Mouse (Mus musculus): Measurements from ENCODE around the gene Lamtor1. TPM values are rescaled to one million over a fixed set of nuclear protein-coding genes. Genes with fewer than 3 reads are reported as not detected.

Gene Lamtor1
- polyA plus RNA-seq, 1 experiment from 2014 or later = 132 TPM

DNA sequence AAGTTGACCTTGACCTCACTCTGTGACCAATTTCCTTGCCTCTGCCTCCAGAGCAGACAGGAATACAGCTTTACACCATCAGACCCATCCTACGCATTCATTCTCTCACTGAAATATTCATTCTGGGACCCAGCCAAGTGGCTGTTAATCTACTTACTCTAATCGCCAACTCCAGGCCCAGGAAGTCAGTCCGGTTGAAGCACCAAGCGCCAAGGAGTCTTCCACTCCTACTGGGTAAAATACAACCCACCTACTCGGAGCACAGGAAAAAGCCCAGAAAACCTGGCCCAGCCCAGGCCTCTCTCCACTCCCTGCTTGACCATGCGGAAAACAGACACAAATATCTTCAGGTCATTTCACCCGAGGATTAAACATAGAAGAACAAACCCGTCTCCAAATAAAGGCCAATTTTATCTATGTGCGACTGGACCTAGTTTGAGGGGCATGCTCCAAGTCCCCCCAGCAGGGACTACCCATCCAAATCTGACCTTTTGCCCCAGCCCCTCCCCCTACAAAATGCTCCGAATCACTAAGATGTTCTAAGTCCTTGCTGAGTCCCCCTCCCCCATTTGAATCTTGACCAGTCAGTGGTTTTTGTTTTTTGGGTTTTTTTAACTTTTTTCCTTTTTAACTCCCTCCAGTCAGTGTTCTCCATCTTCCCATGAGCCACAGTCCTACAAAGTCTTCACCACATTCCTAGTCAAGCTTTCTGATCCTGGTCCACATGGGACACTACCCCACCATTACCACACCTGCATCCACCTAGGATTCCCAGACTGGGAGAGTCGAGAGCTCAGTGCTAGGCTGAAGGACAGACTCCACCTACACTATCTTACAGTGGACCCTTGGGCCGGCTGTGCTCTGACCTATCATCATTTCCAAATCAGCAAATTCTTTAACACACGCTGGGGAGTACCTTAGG, 37.2 kb upstream of the Lamtor1 start:
- ATAC-seq (ENCODE audit: low FRiP score) (peak; percentile 67), DNase-seq (ENCODE audit: low spot score, missing footprints) (no peak)
- Histone ChIP-seq H3K4me2 (no peak overlapping the region), H3K27me3 (ENCODE audit: control insufficient read depth, insufficient read depth, low read length) (no peaks in the 10 kb centered on the region), H3K4me1 (ENCODE audit: control insufficient read depth, insufficient read depth, low read length) (peaks cover 9% of the 10 kb centered on the region; the same call in 1 of the 2 replicates), H3K36me3 (ENCODE audit: control insufficient read depth, insufficient read depth, low read length) (no peaks in the 10 kb centered on the region), H3K4me3 (ENCODE audit: low read depth, low read length) (no peak overlapping the region), H3K9me3 (ENCODE audit: control insufficient read depth, low read length) (no peaks in the 10 kb centered on the region), H3K27ac (ENCODE audit: low read depth, low read length) (peak overlapping the region; percentile 56), H3K9ac (ENCODE audit: low read length) (peak overlapping the region; percentile 18; the same call in 1 of the 2 replicates)
- WGBS = 34% methylated on average over 13 of the region's 13 CpGs

DNA sequence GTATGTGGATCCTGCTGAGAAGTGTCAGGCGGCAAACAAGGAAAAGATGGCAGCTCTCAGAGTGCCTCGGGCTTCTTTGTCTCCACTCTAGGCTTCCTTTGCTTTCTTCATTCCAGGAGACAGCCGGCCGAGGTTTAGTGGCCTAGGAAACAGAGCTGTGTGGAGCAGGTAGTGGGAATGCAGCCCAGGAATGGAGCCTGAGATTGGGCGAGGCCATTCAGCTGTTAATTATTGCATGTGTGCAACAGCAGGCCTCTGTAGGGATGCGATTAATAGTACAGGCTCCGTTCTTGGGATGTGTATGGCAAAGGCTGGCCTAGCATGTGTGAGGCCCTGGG, 36.6 kb upstream of the Lamtor1 start:
- Histone ChIP-seq H3K27ac (ENCODE audit: low read depth, low read length) (peak overlapping the region; percentile 56), H3K4me1 (ENCODE audit: control insufficient read depth, insufficient read depth, low read length) (peaks cover 9% of the 10 kb centered on the region; the same call in 1 of the 2 replicates), H3K9ac (ENCODE audit: low read length) (peak overlapping the region; percentile 18; the same call in 1 of the 2 replicates), H3K9me3 (ENCODE audit: control insufficient read depth, low read length) (no peaks in the 10 kb centered on the region), H3K4me2 (no peak overlapping the region), H3K36me3 (ENCODE audit: control insufficient read depth, insufficient read depth, low read length) (no peaks in the 10 kb centered on the region), H3K27me3 (ENCODE audit: control insufficient read depth, insufficient read depth, low read length) (no peaks in the 10 kb centered on the region), H3K4me3 (ENCODE audit: low read depth, low read length) (no peak overlapping the region)
- WGBS = 25% methylated on average over 7 of the region's 7 CpGs
- DNase-seq (ENCODE audit: low spot score, missing footprints) = peak; percentile 91
- peak; percentile 59 for ATAC-seq (ENCODE audit: low FRiP score)

DNA sequence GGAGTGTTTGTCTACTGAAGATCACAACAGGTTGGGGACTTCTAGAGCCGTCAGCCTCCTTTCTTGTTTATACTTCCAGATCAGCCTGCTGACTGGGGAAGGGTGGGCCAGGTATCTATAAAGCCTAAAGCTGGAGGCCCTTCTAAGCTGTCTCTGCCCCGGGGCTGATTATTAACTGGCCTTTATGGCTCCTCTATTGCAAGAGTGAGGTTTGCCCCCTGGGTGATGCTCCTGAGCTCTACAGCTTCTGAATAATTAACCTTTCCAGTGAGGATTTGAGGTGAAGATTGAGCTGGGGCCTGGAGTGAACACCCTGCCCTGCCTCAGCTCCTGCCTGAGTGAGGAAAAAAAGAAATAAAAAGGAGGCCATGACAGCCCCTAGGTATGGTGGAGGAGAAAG, 35.1 kb upstream of the Lamtor1 start, which contains the start of gene Folr1:
TSS of gene Folr1 (minus strand) at position 160 of the 400 bp plus-strand sequence.
- Histone ChIP-seq H3K4me2 (no peak within 1 kb of the TSS), H3K27me3 (ENCODE audit: control insufficient read depth, insufficient read depth, low read length) (no peaks in the 10 kb centered on the region), H3K9ac (ENCODE audit: low read length) (no peak within 1 kb of the TSS), H3K27ac (ENCODE audit: low read depth, low read length) (no peak within 1 kb of the TSS), H3K9me3 (ENCODE audit: control insufficient read depth, low read length) (no peaks in the 10 kb centered on the region), H3K4me1 (ENCODE audit: control insufficient read depth, insufficient read depth, low read length) (peaks cover 9% of the 10 kb centered on the region; the same call in 1 of the 2 replicates), H3K36me3 (ENCODE audit: control insufficient read depth, insufficient read depth, low read length) (no peaks in the 10 kb centered on the region), H3K4me3 (ENCODE audit: low read depth, low read length) (no peak within 1 kb of the TSS)
- 85% methylated on average over 2 of the region's 2 CpGs for WGBS
- ATAC-seq (ENCODE audit: low FRiP score) = no peak
- no peak for DNase-seq (ENCODE audit: low spot score, missing footprints)

DNA sequence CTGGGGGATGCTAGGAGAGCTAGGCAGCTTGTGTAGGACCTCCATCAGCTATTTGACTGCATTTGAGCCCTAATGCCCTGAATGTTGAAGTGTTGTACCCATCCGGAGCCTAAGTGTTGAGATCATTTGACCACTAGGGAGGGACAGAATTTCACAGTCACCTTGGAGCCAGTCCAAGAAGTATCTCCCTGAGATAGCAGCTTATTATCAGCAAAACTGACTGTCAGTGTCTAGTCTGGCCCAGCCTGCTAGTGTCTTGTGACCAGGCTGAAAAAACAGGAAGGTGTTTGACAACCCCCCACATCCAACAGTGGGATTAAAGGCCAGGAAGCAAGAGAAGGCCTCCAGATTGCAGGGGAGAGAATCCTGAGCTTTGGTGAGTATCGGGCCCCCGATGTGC, 34.4 kb upstream of the Lamtor1 start:
- Histone ChIP-seq H3K4me1 (ENCODE audit: control insufficient read depth, insufficient read depth, low read length) (peaks cover 9% of the 10 kb centered on the region; the same call in 1 of the 2 replicates), H3K4me2 (no peak overlapping the region), H3K4me3 (ENCODE audit: low read depth, low read length) (no peak overlapping the region), H3K36me3 (ENCODE audit: control insufficient read depth, insufficient read depth, low read length) (no peaks in the 10 kb centered on the region), H3K27ac (ENCODE audit: low read depth, low read length) (no peak overlapping the region), H3K9ac (ENCODE audit: low read length) (no peak overlapping the region), H3K27me3 (ENCODE audit: control insufficient read depth, insufficient read depth, low read length) (no peaks in the 10 kb centered on the region), H3K9me3 (ENCODE audit: control insufficient read depth, low read length) (no peaks in the 10 kb centered on the region)
- no peak for DNase-seq (ENCODE audit: low spot score, missing footprints)
- no peak for ATAC-seq (ENCODE audit: low FRiP score)
- WGBS = 88% methylated on average over 3 of the region's 3 CpGs

DNA sequence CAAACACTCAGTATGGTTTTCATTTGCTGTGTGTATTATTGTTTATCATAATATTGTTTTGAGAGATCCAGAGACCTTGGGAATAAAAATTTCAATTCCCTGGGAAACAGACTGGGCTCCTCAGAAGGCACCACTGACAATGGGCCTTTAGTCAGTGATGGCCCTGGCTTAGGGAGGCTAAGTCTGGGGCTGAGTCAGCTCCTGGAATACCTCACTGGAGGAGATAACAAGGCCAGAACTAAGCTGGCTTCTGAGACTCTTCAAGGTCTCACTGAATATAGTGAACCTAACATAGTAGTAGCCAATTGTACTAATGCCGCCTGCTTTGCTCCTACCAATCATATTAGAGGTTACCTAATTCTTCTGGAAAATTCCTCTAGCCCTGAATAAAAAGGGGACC, 29.7 kb upstream of the Lamtor1 start:
- no peak overlapping the region for H3K4me3 ChIP-seq (ENCODE audit: low read depth, low read length)
- ATAC-seq (ENCODE audit: low FRiP score) = no peak
- H3K27ac ChIP-seq (ENCODE audit: low read depth, low read length) = no peak overlapping the region
- WGBS = 85% methylated on average over 1 of the region's 1 CpGs
- no peaks in the 10 kb centered on the region for H3K27me3 ChIP-seq (ENCODE audit: control insufficient read depth, insufficient read depth, low read length)
- H3K9ac ChIP-seq (ENCODE audit: low read length) = no peak overlapping the region
- H3K36me3 ChIP-seq (ENCODE audit: control insufficient read depth, insufficient read depth, low read length) = no peaks in the 10 kb centered on the region
- H3K4me1 ChIP-seq (ENCODE audit: control insufficient read depth, insufficient read depth, low read length) = no peaks in the 10 kb centered on the region
- no peaks in the 10 kb centered on the region for H3K9me3 ChIP-seq (ENCODE audit: control insufficient read depth, low read length)
- no peak overlapping the region for H3K4me2 ChIP-seq
- no peak for DNase-seq (ENCODE audit: low spot score, missing footprints)

DNA sequence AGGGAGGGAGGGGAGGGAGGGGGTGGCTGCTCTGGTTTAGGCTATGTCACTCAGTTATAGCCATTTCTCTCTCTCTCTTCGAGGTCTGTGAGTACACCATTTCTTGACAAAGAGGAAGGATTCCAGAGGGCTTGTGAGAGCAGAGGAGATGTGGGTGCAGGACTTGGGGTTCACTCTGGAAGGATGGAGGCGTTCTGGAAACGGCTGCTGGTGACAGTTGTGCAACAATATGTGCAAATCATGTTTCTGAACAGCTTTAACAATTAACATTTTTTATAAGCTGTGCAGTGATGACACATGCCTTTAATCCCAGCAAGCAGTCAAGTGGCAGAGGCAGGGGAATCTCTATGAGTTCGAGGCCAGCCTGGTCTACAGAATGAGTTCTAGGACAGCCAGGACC, 24.8 kb upstream of the Lamtor1 start:
- no peaks in the 10 kb centered on the region for H3K36me3 ChIP-seq (ENCODE audit: control insufficient read depth, insufficient read depth, low read length)
- H3K9ac ChIP-seq (ENCODE audit: low read length) = no peak overlapping the region
- H3K9me3 ChIP-seq (ENCODE audit: control insufficient read depth, low read length) = no peaks in the 10 kb centered on the region
- H3K27ac ChIP-seq (ENCODE audit: low read depth, low read length) = no peak overlapping the region
- no peak overlapping the region for H3K4me3 ChIP-seq (ENCODE audit: low read depth, low read length)
- no peak overlapping the region for H3K4me2 ChIP-seq
- DNase-seq (ENCODE audit: low spot score, missing footprints) = no peak
- no peak for ATAC-seq (ENCODE audit: low FRiP score)
- H3K27me3 ChIP-seq (ENCODE audit: control insufficient read depth, insufficient read depth, low read length) = no peaks in the 10 kb centered on the region
- no peaks in the 10 kb centered on the region for H3K4me1 ChIP-seq (ENCODE audit: control insufficient read depth, insufficient read depth, low read length)
- 76% methylated on average over 4 of the region's 4 CpGs for WGBS

DNA sequence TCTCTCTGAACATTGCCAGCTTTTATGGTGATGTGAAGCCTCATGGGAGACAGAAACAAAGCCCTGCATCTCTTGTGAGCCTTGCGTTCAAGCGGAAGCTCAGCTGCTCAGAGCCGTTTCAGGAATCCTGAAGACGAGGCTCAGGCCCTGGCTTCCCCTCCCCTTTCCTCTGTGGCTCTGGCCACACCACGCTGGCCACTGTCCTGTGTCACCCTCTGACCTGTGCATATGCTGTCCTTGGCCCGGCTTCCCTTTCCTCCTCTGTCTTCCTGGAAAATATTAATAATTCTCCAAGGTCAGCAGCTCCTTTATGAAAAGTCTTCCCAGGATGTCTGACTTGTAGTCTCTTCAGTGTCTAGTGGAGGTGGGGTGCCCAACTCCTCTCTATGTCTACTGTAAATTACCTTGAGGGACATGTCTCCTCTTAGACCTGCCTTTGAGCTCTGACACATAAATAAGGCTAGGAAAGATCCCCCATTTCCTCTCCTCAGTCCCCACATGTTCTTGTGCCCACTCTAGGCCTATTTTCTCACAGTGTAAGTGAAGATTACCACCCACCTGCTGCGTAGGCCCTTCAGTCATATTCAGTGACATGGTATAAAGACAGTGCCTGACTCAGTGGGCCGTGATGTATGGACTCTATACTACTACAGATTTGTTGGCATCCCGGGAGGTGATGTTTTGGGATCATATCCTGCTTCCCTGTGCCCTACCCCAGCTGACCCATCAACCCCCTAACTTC, 23.1 kb upstream of the Lamtor1 start:
- Histone ChIP-seq H3K27ac (ENCODE audit: low read depth, low read length) (no peak overlapping the region), H3K27me3 (ENCODE audit: control insufficient read depth, insufficient read depth, low read length) (no peaks in the 10 kb centered on the region), H3K4me1 (ENCODE audit: control insufficient read depth, insufficient read depth, low read length) (no peaks in the 10 kb centered on the region), H3K9me3 (ENCODE audit: control insufficient read depth, low read length) (no peaks in the 10 kb centered on the region), H3K9ac (ENCODE audit: low read length) (no peak overlapping the region), H3K36me3 (ENCODE audit: control insufficient read depth, insufficient read depth, low read length) (no peaks in the 10 kb centered on the region), H3K4me3 (ENCODE audit: low read depth, low read length) (no peak overlapping the region), H3K4me2 (no peak overlapping the region)
- DNase-seq (ENCODE audit: low spot score, missing footprints) (no peak), ATAC-seq (ENCODE audit: low FRiP score) (no peak)
- 73% methylated on average over 9 of the region's 9 CpGs for WGBS

DNA sequence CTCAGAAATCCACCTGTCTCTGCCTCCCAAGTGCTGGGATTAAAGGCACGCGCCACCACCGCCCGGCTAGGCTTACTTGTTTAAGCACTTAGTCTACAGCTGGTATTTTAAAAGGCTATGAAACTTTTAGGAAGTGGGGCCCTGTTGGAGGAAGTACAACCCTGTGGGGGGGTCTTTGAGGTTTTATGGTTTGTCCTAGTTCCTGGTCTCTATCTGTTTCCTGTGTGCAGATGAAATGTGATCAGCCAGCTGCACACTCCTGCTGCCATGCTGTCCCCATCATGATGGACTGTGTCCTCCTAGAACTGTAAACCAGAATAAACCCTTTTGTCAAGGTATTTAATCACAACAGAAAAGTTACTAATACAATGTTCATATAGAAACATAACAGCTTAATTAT, 21.5 kb upstream of the Lamtor1 start:
- no peaks in the 10 kb centered on the region for H3K27me3 ChIP-seq (ENCODE audit: control insufficient read depth, insufficient read depth, low read length)
- H3K4me3 ChIP-seq (ENCODE audit: low read depth, low read length) = no peak overlapping the region
- ATAC-seq (ENCODE audit: low FRiP score) (no peak), DNase-seq (ENCODE audit: low spot score, missing footprints) (no peak)
- H3K4me1 ChIP-seq (ENCODE audit: control insufficient read depth, insufficient read depth, low read length) = no peaks in the 10 kb centered on the region
- H3K36me3 ChIP-seq (ENCODE audit: control insufficient read depth, insufficient read depth, low read length) = no peaks in the 10 kb centered on the region
- H3K4me2 ChIP-seq = no peak overlapping the region
- H3K9ac ChIP-seq (ENCODE audit: low read length) = no peak overlapping the region
- H3K27ac ChIP-seq (ENCODE audit: low read depth, low read length) = no peak overlapping the region
- no peaks in the 10 kb centered on the region for H3K9me3 ChIP-seq (ENCODE audit: control insufficient read depth, low read length)
- 86% methylated on average over 4 of the region's 4 CpGs for WGBS

DNA sequence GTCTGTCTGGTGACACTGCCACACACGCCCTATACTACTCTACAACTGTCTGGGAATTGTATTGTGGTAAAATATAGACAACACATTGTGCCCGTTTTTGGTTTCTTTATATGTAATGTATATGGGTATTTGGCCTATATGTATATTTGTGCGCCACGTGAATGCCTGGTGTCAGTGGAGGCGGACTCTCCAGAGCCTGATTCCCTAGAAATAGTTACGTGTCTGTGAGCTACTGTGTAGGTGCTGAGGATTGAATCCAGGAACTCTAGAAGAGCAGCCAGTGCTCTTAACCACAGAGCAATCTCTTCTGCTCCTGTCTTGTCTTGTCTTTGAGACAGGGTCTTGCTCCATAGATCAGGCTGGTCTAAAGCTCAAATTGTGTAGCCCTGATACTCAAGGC, 19.4 kb upstream of the Lamtor1 start:
- no peak overlapping the region for H3K27ac ChIP-seq (ENCODE audit: low read depth, low read length)
- no peaks in the 10 kb centered on the region for H3K27me3 ChIP-seq (ENCODE audit: control insufficient read depth, insufficient read depth, low read length)
- no peak overlapping the region for H3K4me2 ChIP-seq
- no peak overlapping the region for H3K4me3 ChIP-seq (ENCODE audit: low read depth, low read length)
- H3K4me1 ChIP-seq (ENCODE audit: control insufficient read depth, insufficient read depth, low read length) = no peaks in the 10 kb centered on the region
- no peak for ATAC-seq (ENCODE audit: low FRiP score)
- H3K36me3 ChIP-seq (ENCODE audit: control insufficient read depth, insufficient read depth, low read length) = no peaks in the 10 kb centered on the region
- DNase-seq (ENCODE audit: low spot score, missing footprints) = no peak
- 86% methylated on average over 6 of the region's 6 CpGs for WGBS
- no peak overlapping the region for H3K9ac ChIP-seq (ENCODE audit: low read length)
- no peaks in the 10 kb centered on the region for H3K9me3 ChIP-seq (ENCODE audit: control insufficient read depth, low read length)

Data from midbrain, embryonic 11.5 days (tissue).